Mouse (Mus musculus): ENCODE measurements around the gene Sf3a2.
"Not testable (repeated sequence)": the region's sequence is repeated elsewhere in the genome, so short reads cannot be mapped to it uniquely, and the experiment has no call there.

The Sf3a2 gene

DNA sequence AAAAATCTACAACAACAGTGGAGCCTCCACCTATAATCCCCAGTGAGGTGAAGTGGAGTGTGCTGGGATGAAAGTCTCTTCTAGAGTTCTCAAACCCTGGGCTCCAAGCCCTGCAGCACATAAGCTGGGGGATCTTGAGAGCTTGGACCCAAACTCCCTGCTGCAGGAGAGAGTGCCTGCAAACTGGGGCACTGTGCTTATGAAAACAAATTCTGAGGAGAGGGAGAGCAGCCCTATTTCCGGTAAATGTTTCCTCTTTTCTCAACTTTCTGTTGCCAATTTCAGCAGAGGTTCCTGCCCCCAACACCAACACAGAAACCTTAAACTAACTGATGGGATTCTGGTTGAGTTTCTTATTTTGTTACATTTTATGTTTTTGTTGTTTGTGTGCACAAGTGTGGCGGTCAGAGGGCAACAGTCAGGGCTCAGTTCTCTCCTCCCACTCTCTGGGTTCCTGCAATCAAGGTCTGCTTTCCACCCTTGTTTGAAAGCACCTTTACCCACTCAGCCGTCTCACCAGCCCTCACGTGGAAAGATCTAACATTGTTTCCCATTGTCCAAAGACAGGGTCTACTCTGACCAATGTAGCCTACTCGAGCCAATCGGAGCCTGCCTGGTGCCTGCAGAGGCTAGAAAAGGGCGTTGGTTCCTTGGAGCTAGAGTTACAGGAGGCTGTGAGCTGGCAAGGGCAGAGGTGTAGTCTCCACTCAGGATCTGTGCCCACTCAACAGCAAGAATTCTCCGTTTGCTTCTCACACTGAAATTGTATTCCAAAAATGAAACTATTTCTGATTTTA, 26.0 kb downstream of the Sf3a2 start:
- DNase-seq (ENCODE audit: low read depth, low spot score): no peak

DNA sequence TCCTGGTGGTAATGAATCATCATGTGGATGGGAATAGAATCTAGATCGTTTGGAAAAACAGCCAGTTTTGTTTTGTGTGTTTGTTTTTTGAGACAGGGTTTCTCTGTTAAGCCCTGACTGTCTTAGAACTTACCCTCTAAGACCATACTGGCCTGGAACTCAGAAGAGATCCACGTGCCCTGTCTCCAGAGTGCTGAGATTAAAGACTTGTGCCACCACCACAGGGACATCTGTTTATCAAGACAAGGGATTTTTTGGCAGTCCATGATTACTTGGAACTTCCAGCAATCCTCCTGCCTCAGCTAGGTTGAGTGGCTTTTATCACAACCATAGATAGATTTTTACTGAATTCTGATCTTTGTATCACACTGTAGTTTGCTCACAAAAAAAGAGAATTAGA, 26.8 kb downstream of the Sf3a2 start:
- no peak for DNase-seq (ENCODE audit: low read depth, low spot score)

DNA sequence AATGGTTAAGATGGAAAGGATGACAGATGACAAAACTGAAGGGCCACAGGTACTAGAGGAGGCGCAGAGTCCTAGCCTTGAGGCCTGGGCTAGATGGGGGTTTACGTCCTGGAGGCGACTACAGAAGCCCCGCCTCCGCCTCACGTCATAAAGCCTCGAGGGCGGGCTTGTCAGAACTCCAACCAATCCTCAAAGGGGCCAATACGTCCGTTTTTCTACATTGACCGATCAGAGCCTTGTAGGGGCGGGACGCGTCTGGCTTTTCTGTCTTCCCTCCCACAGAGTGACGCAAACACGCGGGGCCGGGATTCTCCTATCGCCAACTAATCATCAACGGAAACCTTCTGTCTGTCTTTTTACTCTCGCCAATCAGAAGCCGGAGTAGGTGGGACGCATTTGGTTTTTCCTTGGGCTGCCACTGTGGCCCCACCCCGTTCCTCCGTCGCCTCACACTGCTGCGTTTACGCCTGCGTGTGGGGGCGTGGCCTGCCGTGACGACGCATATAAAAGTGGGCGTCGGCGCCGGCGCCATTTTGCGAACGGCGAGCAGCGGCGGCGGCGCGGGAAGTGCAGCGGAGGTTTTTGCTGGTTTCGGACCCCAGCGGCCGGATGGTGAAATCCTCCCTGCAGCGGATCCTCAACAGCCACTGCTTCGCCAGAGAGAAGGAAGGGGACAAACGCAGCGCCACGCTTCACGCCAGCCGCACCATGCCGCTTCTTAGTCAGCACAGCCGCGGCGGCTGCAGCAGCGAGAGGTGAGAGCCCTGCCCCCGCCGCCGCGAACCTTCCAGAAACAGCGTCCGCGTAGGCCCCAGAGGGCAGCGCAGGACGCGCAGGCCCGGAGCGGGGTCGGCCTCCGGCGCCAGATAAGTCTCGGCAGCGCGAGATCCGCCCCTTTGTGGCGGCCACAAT, 28.4 kb downstream of the Sf3a2 start, which contains the start of gene Oaz1:
TSS of gene Oaz1 (plus strand) at position 506 of the 912 bp plus-strand sequence.
- DNase-seq (ENCODE audit: low read depth, low spot score): peak; percentile 99

DNA sequence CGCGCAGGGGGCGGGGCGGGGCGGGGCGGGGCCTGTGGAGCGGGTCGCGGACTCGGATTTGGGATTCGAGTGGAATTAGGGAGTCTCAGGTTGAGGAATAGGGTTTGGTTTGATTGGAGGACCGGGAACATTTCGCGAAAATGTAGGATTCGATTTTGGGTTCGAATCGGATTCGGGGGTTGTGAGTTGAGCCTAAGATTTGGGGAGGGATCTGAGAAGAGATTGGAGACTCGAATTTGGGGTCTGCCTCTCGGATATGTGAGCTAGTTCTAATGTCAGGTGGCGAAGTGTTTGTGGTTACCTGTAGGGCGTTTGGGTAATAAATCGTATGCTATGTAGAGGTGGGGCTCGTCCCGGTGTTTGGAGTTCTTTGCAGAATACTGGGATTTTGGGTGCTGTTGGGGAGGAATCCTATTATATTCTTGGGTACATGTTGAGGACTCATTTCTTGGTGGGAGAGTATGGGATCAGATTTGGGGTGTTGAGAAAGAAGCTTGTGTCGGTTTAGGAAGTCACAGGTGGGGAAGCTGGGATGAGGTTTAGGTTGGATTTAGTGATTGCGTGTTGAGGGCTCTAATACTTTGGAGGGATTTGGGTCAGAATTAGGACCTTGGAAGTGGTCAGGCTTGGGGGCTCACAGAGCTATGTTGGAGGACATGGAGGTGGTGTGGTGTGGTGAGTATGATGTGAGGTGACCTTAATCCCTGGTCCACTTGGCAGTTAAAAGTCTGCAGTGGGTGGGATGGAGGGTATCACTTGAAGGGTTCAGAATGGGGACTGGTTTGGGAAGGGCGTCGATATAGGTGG, 29.3 kb downstream of the Sf3a2 start:
- DNase-seq (ENCODE audit: low read depth, low spot score): no peak

DNA sequence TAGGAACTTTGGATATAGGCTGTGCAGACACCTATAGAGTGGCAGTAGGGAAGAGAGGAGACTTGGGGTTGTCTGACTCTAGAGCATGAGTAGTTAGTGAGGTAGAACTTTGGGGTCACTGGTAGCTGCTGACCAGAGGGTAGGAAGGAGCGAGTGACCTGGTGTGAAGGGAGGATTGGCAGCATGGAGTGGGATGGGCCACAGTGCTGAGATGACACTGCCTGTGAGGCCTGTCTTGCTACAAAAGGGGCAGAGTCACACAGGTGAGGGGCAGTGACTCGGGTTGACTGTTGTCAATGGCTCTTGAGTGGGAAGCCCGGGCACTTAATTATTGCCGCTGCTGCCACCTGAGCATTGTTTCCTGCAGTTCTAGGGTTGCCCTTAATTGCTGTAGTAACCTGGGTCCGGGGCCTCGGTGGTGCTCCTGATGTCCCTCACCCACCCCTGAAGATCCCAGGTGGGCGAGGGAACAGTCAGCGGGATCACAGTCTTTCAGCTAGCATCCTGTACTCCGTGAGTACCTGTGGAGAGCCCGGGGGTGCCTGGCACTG, 29.9 kb downstream of the Sf3a2 start:
- no peak for DNase-seq (ENCODE audit: low read depth, low spot score)

DNA sequence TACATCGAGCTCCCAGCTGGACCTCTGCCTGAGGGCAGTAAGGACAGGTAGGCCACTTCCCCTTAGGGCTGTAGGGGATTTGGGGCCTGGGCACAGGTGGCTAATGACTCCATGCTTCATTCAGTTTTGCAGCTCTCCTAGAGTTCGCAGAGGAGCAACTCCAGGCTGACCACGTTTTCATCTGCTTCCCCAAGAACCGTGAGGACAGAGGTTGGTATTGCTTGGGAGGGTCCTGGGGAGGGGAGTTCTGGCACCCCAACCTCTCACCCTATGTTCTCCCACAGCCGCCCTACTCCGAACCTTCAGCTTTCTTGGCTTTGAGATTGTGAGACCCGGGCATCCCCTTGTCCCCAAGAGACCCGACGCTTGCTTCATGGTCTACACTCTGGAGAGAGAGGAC, 30.6 kb downstream of the Sf3a2 start:
- not testable (repeated sequence) for DNase-seq (ENCODE audit: low read depth, low spot score)

DNA sequence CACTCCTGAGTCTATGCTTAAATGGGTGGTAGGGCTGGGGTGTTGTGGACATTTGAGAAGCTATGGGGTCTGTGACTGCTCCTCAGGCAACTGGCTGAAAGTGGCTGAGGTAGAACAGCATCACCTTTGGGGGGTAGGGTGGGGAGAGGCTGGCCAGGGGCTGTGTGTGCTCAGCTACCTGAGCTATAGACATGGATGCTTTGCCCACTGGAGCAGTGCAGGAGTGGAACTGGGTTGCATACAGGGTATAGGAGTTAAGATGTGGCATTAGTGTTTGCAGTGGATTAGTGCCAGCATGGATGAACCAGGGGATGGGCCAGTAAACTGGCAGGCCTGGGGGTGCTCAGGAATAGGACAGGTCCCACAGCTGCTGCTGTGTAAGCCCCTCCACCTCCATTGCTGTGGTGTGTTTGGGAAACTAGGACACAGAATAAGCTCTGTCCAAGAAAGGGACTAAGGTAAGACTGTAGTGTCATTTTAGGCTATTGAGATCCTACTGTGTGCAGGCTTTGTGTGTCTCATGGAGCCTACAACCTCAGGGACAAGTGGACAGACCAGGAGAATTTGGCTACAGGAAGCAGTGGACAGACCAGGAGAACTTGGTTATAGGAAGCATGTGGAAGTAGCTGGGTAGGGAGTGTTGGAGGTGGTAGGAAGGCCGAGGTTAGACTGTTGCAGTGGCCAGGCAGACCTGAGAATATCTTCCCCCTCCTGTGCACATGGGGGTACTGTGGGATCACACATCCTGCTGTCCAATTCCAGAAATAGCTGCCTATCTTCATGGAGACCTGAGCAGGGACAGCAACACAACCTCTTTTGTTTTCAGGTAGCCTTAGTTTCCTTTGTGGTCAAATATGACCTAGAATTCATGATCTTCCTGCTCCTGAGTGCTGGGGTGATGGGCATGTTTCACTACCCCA, 31.6 kb downstream of the Sf3a2 start:
- DNase-seq (ENCODE audit: low read depth, low spot score): no peak

DNA sequence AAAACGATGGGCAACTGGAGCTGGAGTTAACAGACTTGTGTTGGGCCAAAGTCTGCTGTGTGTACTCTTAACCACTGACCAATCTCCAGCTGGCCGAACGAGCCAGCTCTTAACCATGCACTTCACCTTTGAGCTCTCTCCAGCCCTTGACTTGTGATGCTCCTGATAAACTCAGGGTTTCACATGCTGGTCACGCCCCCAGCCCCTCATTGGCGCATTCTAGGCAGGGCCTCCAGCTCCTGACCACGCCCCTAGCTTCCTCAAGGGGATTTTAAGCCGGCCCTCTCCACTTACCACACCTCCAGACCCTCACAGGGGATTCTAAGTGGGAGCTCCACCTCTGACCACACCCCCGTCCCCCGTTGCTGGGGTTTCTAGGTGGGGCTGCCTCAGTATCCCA, 33.1 kb downstream of the Sf3a2 start:
- DNase-seq (ENCODE audit: low read depth, low spot score): peak; percentile 84

DNA sequence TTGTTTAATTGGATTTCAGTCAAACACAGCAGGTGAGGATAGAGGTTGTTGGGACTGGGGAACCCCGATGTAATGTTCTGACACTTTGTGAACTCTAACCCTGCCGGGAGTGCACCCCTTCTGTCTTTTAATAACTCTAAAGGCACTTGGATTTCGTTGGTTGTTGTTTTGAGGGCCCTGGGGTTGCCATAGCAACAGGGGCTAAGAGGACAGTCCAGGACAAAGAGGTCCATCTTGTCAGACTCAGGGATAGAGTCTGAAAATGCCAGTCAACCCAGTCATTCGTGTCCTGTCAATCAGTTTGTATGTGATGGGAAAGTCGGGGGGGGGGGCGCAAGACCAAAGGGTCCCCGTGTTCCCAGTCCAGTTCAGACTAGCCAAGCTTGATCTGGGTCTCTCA, 34.8 kb downstream of the Sf3a2 start:
- no peak for DNase-seq (ENCODE audit: low read depth, low spot score)

DNA sequence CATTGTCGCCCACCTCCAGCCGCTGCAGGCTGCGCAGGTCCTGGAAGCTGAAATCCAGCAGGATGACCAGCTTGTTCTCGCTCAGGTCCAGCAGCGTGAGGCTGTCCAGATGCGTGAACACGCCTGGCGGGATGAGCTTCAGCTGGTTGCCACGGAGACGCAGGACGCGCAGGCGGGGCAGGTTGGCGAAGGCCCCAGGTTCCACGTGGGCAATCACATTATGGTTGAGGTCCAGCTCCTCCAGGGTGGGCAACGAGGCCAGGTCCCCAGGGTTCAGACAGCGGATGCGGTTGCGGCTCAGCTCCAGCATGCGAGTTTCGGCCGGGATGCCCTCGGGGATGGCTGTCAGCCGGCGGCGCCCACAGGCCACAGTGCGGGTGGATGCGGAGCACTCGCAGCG, 37.6 kb downstream of the Sf3a2 start:
- no peak for DNase-seq (ENCODE audit: low read depth, low spot score)

DNA sequence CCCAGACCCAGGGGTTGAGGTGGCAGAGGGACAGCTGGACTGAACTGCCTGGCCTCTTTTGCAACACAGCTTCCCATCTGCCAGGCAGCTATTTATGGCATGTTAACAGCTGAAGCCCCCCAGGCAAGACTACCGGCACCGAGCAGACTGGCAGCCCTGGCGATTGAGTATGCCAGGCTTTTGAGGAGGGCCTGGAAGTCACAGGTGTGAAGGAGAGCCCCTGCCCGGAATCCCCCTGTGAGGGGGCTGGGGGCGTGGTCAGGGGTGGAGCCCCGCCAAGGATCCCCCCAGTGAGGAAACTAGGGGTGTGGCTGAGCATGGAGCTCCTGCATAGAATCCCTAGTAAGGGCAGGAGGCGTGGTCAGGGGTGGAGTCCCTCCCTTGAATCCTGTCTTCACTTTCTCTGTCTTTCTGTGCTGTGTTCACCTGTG, 39.0 kb downstream of the Sf3a2 start:
- no peak for DNase-seq (ENCODE audit: low read depth, low spot score)

DNA sequence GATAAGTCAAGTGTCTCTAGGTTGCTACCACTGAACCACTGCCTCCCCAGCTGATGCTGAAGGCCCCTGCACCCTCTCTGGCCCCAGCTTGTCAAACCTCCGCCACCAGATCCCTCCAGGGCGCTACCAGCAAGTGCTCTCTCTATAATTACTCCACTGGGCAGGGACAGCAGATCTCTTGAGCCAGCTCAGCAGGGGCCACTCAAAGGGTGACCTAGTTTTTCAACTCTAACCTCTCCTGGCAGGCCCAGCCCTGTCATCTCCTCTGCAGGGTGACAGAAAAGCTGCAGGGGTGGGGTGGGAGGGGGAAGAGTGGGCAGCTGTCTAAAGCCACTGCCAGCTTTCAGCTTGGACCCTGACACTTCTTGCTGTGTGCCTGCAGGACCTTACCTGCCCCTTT, 39.8 kb downstream of the Sf3a2 start:
- DNase-seq (ENCODE audit: low read depth, low spot score): no peak

DNA sequence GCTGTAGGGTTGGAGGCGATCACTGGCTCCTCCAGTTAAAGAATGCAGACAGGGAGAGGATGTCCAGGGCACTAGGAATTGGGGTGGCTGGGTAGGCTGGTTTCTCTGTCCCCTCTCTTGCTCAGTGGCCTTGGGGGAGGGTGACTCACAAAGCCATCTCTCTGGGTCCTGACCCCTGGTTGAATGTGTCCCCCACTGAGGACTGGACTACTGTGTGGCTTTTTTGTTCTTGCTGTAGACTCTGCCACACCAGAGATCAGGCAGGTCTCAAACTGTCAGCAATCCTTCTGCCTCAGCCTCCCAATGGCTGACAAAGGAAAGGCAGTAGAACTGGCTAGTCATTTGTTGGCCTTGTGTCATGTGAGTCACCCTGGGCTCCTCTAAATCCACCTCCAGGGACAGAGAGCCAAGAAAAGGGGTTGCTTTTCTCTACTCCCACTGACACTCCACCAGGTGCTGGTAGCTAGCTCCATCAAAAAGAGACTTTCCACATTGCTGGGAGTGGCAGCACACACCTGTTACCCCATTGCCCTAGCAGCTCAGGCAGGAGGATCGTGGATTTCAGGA, 40.4 kb downstream of the Sf3a2 start:
- no peak for DNase-seq (ENCODE audit: low read depth, low spot score)

DNA sequence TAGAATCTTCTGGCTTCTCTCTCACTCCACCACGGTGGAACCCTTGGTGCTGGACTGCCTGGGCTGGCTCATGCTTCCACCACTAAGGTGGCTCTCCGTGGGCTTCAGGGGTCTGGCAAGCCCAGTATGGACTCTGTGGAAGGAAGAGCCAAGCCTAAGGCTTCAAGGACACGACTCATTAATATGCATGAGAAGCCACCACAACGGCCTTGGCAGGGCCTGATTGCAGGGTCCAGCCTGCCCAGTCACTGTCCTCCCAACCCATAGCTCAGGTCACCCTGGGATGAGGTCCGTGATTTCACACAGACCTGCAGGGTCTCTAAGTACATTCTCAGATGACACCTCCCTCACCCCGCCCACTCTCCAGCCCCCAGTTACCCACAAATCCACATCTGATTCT, 41.9 kb downstream of the Sf3a2 start:
- no peak for DNase-seq (ENCODE audit: low read depth, low spot score)

DNA sequence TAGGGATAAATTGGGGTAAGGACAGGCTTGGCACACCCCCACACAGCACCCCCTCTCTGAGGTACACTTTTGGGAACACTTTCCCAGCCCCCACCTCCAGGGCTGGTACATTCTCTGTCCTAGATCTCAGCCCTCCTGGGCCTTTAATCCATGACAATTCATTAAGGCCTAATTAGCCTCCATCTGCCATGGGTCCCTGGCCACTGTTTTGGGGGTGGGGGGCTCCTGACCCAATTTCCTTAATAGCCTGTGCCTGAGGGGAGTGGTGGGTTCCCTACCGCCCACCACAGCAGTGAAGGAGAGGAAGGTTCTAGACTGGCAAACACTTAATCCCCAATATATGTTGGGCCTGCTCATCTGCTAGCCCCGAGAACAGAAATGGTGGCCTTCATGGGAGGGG, 43.7 kb downstream of the Sf3a2 start:
- no peak for DNase-seq (ENCODE audit: low read depth, low spot score)

DNA sequence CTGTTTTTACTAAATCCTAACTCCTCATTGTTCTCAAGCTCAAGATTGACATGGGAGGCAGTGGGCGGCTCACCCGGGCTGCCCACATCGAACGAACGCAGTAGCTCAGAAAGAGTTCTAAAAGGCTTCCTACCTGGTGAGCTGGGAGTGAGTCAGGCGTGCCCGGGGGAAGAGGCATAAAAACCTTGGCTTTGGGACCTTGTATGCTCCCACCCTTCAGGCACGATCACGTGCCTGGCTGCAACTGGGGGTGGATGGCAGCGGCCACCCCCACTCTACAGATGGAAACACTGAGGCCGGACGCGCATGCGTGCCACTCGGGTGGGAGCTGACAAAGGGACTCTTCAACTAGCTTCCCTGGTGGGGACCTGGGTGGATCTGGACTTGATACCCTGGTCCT, 44.3 kb downstream of the Sf3a2 start:
- no peak for DNase-seq (ENCODE audit: low read depth, low spot score)

DNA sequence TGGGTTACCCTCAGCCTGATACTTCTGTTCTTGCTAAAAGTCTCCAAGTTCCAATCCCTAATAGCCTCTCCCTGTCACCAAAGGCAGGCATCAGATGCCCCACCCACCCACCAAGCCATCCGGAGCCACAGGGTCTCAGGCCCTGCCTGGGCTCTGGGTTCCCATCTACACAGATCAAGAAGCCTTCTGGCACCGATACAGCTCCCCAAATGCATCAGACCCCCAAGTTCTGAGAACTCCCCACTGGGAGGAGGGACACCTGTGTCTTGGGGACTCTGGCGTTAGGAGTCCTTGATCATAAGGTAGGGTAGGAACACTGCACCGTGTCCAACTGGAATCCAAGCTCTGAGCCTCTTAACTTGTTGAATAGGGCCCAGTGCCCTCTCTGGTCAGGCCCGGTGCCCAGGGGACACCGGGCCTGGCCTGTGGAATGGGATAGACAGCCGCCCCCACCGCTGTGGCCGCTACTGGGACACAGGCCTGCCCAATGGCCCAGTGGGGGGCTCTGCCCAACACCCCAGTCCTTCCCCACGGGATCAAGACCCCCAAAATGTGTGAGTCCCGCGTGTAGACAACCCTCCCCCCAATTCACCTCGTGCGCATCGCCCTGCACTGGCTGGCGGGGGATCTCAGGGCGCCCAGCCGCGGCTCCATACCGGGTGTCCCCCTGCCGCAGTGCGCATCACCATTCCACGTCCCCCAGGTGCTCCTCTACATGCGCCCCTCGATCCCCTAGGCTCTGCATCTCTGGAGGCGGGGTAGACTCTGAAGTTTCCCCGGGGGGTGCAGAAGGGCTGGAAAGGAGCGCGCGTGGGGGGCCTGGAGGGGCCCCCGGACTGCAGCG, 45.3 kb downstream of the Sf3a2 start:
- no peak for DNase-seq (ENCODE audit: low read depth, low spot score)

DNA sequence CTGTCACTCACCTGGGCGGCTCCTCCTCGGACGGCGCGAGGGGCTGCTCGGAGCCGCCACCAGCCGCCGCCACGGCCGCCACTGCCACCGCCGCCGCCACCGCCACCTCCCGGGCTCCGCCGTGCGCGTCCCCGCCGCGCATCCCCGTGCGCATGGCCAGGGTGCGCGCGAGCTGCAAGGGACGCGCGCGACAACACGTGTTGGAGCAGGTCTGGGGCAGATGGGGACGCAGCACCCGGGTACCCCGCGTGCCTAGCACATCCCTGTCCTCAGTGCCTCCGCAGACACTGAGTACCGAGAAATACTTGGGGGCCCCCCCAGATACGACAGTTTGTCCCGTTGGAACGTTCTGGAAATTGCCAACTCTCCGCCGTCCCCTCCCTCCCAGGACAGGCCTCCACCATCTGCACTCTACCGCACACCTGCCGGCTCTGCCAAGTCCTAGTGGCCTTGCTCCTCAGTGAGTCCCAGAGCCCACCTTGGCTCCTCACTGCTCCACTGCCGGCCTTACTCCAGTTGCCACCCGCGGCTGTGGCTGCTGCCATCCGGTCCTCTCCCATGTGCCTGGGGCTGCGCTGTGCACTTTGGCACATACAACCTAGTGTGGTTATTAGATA, 46.0 kb downstream of the Sf3a2 start, which contains the start of gene Lingo3:
TSS of gene Lingo3 (minus strand) at position 109 of the 617 bp plus-strand sequence.
- peak; percentile 37 for DNase-seq (ENCODE audit: low read depth, low spot score)

Data from mesoderm, embryonic 11.5 days (tissue).